Mouse (Mus musculus) kidney, adult 2 months (tissue): ENCODE measurements at regions not wholly inside any gene's neighbourhood (a gene's known extent, or its start where the extent isn't known, plus 50 kb on each side); places are given as distances from the start of the nearest gene placed in this dataset.

Experiments used
- DNase-seq: peaks from one replicate; pipeline ENCODE4 v3.0.0; 2021
- H3K27ac ChIP-seq: fragments of 200-500 bp; 2 replicates; pipeline ENCODE4 v1.5.1; 2012; ENCODE audit warnings: low read depth, low read length, control low read depth, inconsistent platforms; ENCODE audit not compliant: insufficient read depth
- H3K27me3 ChIP-seq: fragments of 200-500 bp; replicated peaks from 2 replicates; pipeline ENCODE4 v1.6.1; 2012; ENCODE audit warnings: mild to moderate bottlenecking, moderate library complexity, low read length, inconsistent platforms; ENCODE audit not compliant: control insufficient read depth, insufficient read depth
- H3K36me3 ChIP-seq: fragments of 200-500 bp; 2 replicates; pipeline ENCODE4 v1.6.1; 2012; ENCODE audit warnings: mild to moderate bottlenecking, moderate library complexity, low read length, inconsistent platforms; ENCODE audit not compliant: control insufficient read depth, insufficient read depth
- H3K4me1 ChIP-seq: fragments of 200-500 bp; 2 replicates; pipeline ENCODE4 v1.6.1; 2011; ENCODE audit warnings: low read length; ENCODE audit not compliant: control insufficient read depth, insufficient read depth
- H3K4me3 ChIP-seq: fragments of 200-500 bp; 2 replicates; pipeline ENCODE4 v1.5.1; 2011; ENCODE audit warnings: mild to moderate bottlenecking, low read depth, low read length, control low read depth; ENCODE audit not compliant: insufficient read depth
- CTCF ChIP-seq: fragments of 200-500 bp; conservative IDR thresholded peaks from 2 replicates; pipeline ENCODE4 v1.5.1; 2011; ENCODE audit warnings: low read depth, mild to moderate bottlenecking, control low read depth, low read length, moderate library complexity, mixed read lengths; ENCODE audit not compliant: insufficient read depth, insufficient read length
- POLR2A ChIP-seq: fragments of 200-500 bp; IDR thresholded peaks from one replicate; pipeline ENCODE4 v1.6.1; 2011; ENCODE audit warnings: low read depth, low read length, control low read depth
- WGBS: fragments of 180-500 bp; shearing (Covaris S2); methylation state at CpG from one replicate; pipeline ENCODE4 v1.1.7; 2018; 5-methylcytosine and 5-hydroxymethylcytosine counted together

GRCm38 (mm10) chr15:56479682-56480081 lies 997.7 kb downstream of the Slc22a22 start:
- Histone ChIP-seq H3K27me3 (no peaks in the 10 kb centered on the region), H3K36me3 (no peaks in the 10 kb centered on the region), H3K27ac (no peak overlapping the region), H3K4me1 (no peaks in the 10 kb centered on the region), H3K4me3 (no peak overlapping the region)
- no peak for TF ChIP-seq CTCF
- no peak for TF ChIP-seq POLR2A
- no peak for DNase-seq

DNA sequence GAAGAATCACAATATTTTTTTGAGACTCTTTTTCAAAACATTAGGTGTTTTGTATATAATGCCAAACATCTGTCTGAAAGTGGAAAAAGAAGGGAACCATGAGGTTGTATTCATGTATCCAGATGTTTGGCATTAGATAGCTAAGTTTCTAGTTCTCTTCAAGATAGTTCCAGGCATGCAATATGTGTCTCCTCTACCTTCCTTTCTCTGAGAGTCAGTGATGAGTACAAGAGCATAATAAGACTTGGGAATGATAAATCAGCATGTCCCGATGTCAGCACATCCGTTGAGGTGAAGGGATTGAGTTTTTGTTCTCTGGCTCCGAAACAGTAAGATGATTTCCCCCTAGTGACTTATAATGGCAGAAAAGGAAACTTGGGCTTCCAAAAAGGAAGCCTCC lies 998.4 kb downstream of the Slc22a22 start:
- TF ChIP-seq CTCF: no peak
- no peak for TF ChIP-seq POLR2A
- H3K36me3 ChIP-seq: no peaks in the 10 kb centered on the region
- H3K27ac ChIP-seq: no peak overlapping the region
- no peak for DNase-seq
- no peak overlapping the region for H3K4me3 ChIP-seq
- no peaks in the 10 kb centered on the region for H3K27me3 ChIP-seq
- H3K4me1 ChIP-seq: no peaks in the 10 kb centered on the region
- WGBS: 51% methylated on average over 3 of the region's 3 CpGs

DNA sequence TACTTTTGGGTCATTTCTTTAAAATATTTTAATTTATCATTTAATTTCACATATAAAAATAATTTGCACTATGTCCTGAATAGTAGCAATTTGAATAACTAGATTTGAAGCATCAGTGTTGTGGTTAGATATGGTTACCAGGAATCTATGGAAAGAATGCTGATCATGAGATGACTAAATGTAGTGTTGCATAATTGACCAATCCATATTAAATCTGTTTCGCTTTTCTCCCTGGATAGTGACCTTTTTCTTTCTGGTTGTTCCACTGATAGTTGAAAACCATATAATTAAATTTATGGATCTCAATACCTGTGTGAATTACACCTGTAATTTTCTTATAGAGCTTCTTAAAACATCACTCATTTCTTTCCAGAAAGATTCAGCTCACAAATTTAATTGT lies 1003.7 kb downstream of the Slc22a22 start:
- H3K4me1 ChIP-seq: no peaks in the 10 kb centered on the region
- DNase-seq: no peak
- TF ChIP-seq POLR2A: no peak
- TF ChIP-seq CTCF: no peak
- H3K36me3 ChIP-seq: no peaks in the 10 kb centered on the region
- H3K27ac ChIP-seq: no peak overlapping the region
- no peak overlapping the region for H3K4me3 ChIP-seq
- WGBS: 95% methylated on average over 1 of the region's 1 CpGs
- no peaks in the 10 kb centered on the region for H3K27me3 ChIP-seq

- WGBS: 23% methylated on average over 4 of the region's 4 CpGs
- no peaks in the 10 kb centered on the region for H3K4me1 ChIP-seq
- no peak for DNase-seq
- no peak overlapping the region for H3K4me3 ChIP-seq
- TF ChIP-seq POLR2A: no peak
- no peak for TF ChIP-seq CTCF
- no peak overlapping the region for H3K27ac ChIP-seq
- H3K27me3 ChIP-seq: no peaks in the 10 kb centered on the region
- no peaks in the 10 kb centered on the region for H3K36me3 ChIP-seq
These were observed 1025.5 kb downstream of the Slc22a22 start for GRCm38 (mm10) chr15:56451881-56452280.

GRCm38 (mm10) chr15:56448015-56448645 lies 1029.3 kb downstream of the Slc22a22 start:
- DNase-seq: no peak
- no peaks in the 10 kb centered on the region for H3K27me3 ChIP-seq
- no peaks in the 10 kb centered on the region for H3K4me1 ChIP-seq
- H3K4me3 ChIP-seq: no peak overlapping the region
- no peaks in the 10 kb centered on the region for H3K36me3 ChIP-seq
- H3K27ac ChIP-seq: no peak overlapping the region
- TF ChIP-seq POLR2A (no peak), CTCF (no peak)
- WGBS: 79% methylated on average over 10 of the region's 10 CpGs

DNA sequence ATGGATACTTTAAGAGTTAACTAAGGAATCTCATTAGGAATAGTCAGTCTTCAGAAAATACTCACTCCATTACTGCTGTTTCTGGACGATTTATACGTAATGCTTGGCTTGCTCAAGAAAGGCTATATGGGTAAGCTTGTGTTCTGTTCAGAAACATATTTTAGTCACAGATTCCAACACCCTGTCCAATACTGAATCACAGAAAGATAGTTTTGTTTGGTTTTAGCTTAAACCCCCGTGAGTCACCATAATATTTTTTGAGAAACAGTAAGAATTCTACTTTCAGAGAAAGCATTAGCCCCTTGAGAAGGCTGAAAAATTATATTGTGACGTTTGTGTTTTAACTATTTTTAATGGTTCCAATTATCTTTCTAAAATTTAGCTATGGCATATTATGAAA lies 1037.3 kb downstream of the Slc22a22 start:
- Histone ChIP-seq H3K4me1 (no peaks in the 10 kb centered on the region), H3K4me3 (no peak overlapping the region), H3K36me3 (no peaks in the 10 kb centered on the region), H3K27ac (no peak overlapping the region), H3K27me3 (no peaks in the 10 kb centered on the region)
- WGBS: 67% methylated on average over 4 of the region's 4 CpGs
- no peak for DNase-seq
- TF ChIP-seq POLR2A (no peak), CTCF (no peak)

- H3K4me1 ChIP-seq: no peaks in the 10 kb centered on the region
- no peaks in the 10 kb centered on the region for H3K36me3 ChIP-seq
- H3K4me3 ChIP-seq: no peak overlapping the region
- H3K27me3 ChIP-seq: no peaks in the 10 kb centered on the region
- no peak for DNase-seq
- TF ChIP-seq POLR2A (no peak), CTCF (no peak)
- no peak overlapping the region for H3K27ac ChIP-seq
- WGBS: 75% methylated on average over 2 of the region's 2 CpGs
These were observed 1039.1 kb downstream of the Slc22a22 start for GRCm38 (mm10) chr15:56438370-56438769.
